Mouse (Mus musculus): Measurements from ENCODE around the gene Scgb2b18.
"Not testable (repeated sequence)": the region's sequence is repeated elsewhere in the genome, so short reads cannot be mapped to it uniquely, and the experiment has no call there.

Gene Scgb2b18

DNA sequence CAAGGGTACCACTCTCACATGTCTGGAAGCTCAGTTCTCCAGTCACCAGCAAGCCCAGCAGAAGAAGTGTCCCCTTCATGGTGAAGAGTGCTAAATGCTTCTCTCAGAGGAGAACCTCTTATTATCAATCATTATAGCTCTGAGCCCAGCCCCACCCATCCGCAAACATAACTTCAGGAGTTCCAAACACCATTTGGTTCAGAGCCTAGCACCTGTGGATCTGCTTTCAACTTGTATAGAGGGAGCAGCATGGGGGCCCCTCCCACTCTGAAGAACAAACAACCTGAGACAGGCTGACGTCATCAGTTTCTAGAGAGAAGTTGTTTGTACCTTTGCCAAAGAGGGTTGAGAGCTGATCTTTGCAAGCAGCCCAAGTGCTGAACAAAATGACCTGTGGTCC lies at the start of gene Scgb2b18:
Gene Scgb2b18 (minus strand): TSS at position 101 of the 400 bp plus-strand sequence.
- not testable (repeated sequence) for DNase-seq (ENCODE audit: extremely low read depth, low read depth, low spot score)

DNA sequence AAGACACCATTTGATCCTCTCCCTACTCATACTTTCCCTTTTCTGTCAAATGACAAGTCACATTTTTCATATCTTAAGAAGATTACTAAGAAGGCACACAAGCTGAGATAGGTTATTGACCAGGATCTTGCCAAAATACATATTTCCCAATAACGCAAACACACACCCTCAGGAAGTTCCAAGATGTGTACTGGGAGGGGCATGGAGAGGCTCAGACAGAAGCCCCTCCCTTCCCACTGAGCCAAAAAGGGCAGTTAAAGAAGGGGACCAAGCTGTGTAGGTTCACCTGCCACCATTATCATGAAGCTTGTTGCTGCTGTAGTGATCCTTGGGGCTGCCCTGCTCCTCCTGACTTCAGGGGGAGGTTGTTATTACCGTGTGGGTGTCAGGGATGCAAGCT lies 11.6 kb upstream of the Scgb2b18 start, which contains the start of gene Scgb1b18:
Gene Scgb1b18 (plus strand): TSS at position 301 of the 400 bp plus-strand sequence.
- DNase-seq (ENCODE audit: extremely low read depth, low read depth, low spot score) = not testable (repeated sequence)

Measured in fat pad, adult 2 months (tissue).